Mouse (Mus musculus): ENCODE measurements around the gene Pafah1b1. TPM values are rescaled to one million over a fixed set of nuclear protein-coding genes. Genes with fewer than 3 reads are reported as not detected.

The Pafah1b1 gene
- polyA plus RNA-seq, 1 experiment from 2014 or later = 77.7 TPM

GRCm38 (mm10) chr11:74763960-74764625 is 39.6 kb upstream of the Pafah1b1 start:
- Histone ChIP-seq H3K4me2 (replicated peaks; ENCODE audit: low read depth, low read length) (no peak overlapping the region), H3K9me3 (ENCODE audit: control insufficient read depth, low read depth, low read length) (no peaks in the 10 kb centered on the region), H3K27ac (ENCODE audit: low read length) (no peak overlapping the region), H3K36me3 (ENCODE audit: control insufficient read depth, insufficient read depth, low read length) (no peaks in the 10 kb centered on the region), H3K27me3 (ENCODE audit: control insufficient read depth, insufficient read depth, low read length) (no peaks in the 10 kb centered on the region), H3K4me3 (ENCODE audit: low read depth, low read length) (no peak overlapping the region), H3K4me1 (ENCODE audit: control insufficient read depth, insufficient read depth, low read length) (no peaks in the 10 kb centered on the region), H3K9ac (replicated peaks; ENCODE audit: low read depth, low read length) (no peak overlapping the region)
- no peak for ATAC-seq (ENCODE audit: insufficient number of reproducible peaks, insufficient read depth, low FRiP score, low read depth)
- 71% methylated on average over 10 of the region's 10 CpGs for WGBS

- H3K4me1 ChIP-seq (ENCODE audit: control insufficient read depth, insufficient read depth, low read length) = no peaks in the 10 kb centered on the region
- no peaks in the 10 kb centered on the region for H3K27me3 ChIP-seq (ENCODE audit: control insufficient read depth, insufficient read depth, low read length)
- H3K36me3 ChIP-seq (ENCODE audit: control insufficient read depth, insufficient read depth, low read length) = no peaks in the 10 kb centered on the region
- H3K9ac ChIP-seq (replicated peaks; ENCODE audit: low read depth, low read length) = no peak overlapping the region
- no peaks in the 10 kb centered on the region for H3K9me3 ChIP-seq (ENCODE audit: control insufficient read depth, low read depth, low read length)
- H3K4me2 ChIP-seq (replicated peaks; ENCODE audit: low read depth, low read length) = no peak overlapping the region
- no peak overlapping the region for H3K4me3 ChIP-seq (ENCODE audit: low read depth, low read length)
- no peak overlapping the region for H3K27ac ChIP-seq (ENCODE audit: low read length)
- 64% methylated on average over 12 of the region's 12 CpGs for WGBS
- no peak for ATAC-seq (ENCODE audit: insufficient number of reproducible peaks, insufficient read depth, low FRiP score, low read depth)
These were observed 36.7 kb upstream of the Pafah1b1 start for GRCm38 (mm10) chr11:74761011-74761705.

GRCm38 (mm10) chr11:74756631-74757030 is 32.2 kb upstream of the Pafah1b1 start:
- no peaks in the 10 kb centered on the region for H3K9me3 ChIP-seq (ENCODE audit: control insufficient read depth, low read depth, low read length)
- no peak overlapping the region for H3K27ac ChIP-seq (ENCODE audit: low read length)
- H3K4me3 ChIP-seq (ENCODE audit: low read depth, low read length) = no peak overlapping the region
- no peaks in the 10 kb centered on the region for H3K36me3 ChIP-seq (ENCODE audit: control insufficient read depth, insufficient read depth, low read length)
- no peak for ATAC-seq (ENCODE audit: insufficient number of reproducible peaks, insufficient read depth, low FRiP score, low read depth)
- H3K4me2 ChIP-seq (replicated peaks; ENCODE audit: low read depth, low read length) = no peak overlapping the region
- no peaks in the 10 kb centered on the region for H3K4me1 ChIP-seq (ENCODE audit: control insufficient read depth, insufficient read depth, low read length)
- WGBS = 62% methylated on average over 2 of the region's 2 CpGs
- no peak overlapping the region for H3K9ac ChIP-seq (replicated peaks; ENCODE audit: low read depth, low read length)
- H3K27me3 ChIP-seq (ENCODE audit: control insufficient read depth, insufficient read depth, low read length) = no peaks in the 10 kb centered on the region

- Histone ChIP-seq H3K27me3 (ENCODE audit: control insufficient read depth, insufficient read depth, low read length) (no peaks in the 10 kb centered on the region), H3K4me3 (ENCODE audit: low read depth, low read length) (no peak overlapping the region), H3K36me3 (ENCODE audit: control insufficient read depth, insufficient read depth, low read length) (no peaks in the 10 kb centered on the region), H3K9me3 (ENCODE audit: control insufficient read depth, low read depth, low read length) (no peaks in the 10 kb centered on the region), H3K27ac (ENCODE audit: low read length) (no peak overlapping the region), H3K4me2 (replicated peaks; ENCODE audit: low read depth, low read length) (no peak overlapping the region), H3K9ac (replicated peaks; ENCODE audit: low read depth, low read length) (no peak overlapping the region), H3K4me1 (ENCODE audit: control insufficient read depth, insufficient read depth, low read length) (no peaks in the 10 kb centered on the region)
- ATAC-seq (ENCODE audit: insufficient number of reproducible peaks, insufficient read depth, low FRiP score, low read depth) = no peak
- WGBS = 66% methylated on average over 9 of the region's 9 CpGs
These were observed 27.0 kb upstream of the Pafah1b1 start for GRCm38 (mm10) chr11:74751352-74752066.

- no peak overlapping the region for H3K9ac ChIP-seq (replicated peaks; ENCODE audit: low read depth, low read length)
- H3K27me3 ChIP-seq (ENCODE audit: control insufficient read depth, insufficient read depth, low read length) = no peaks in the 10 kb centered on the region
- no peaks in the 10 kb centered on the region for H3K4me1 ChIP-seq (ENCODE audit: control insufficient read depth, insufficient read depth, low read length)
- ATAC-seq (ENCODE audit: insufficient number of reproducible peaks, insufficient read depth, low FRiP score, low read depth) = no peak
- H3K27ac ChIP-seq (ENCODE audit: low read length) = no peak overlapping the region
- 87% methylated on average over 7 of the region's 7 CpGs for WGBS
- H3K4me3 ChIP-seq (ENCODE audit: low read depth, low read length) = no peak overlapping the region
- H3K4me2 ChIP-seq (replicated peaks; ENCODE audit: low read depth, low read length) = no peak overlapping the region
- H3K9me3 ChIP-seq (ENCODE audit: control insufficient read depth, low read depth, low read length) = no peaks in the 10 kb centered on the region
- H3K36me3 ChIP-seq (ENCODE audit: control insufficient read depth, insufficient read depth, low read length) = no peaks in the 10 kb centered on the region
These were observed 26.3 kb upstream of the Pafah1b1 start for GRCm38 (mm10) chr11:74750662-74751351.

- no peaks in the 10 kb centered on the region for H3K27me3 ChIP-seq (ENCODE audit: control insufficient read depth, insufficient read depth, low read length)
- ATAC-seq (ENCODE audit: insufficient number of reproducible peaks, insufficient read depth, low FRiP score, low read depth) = no peak
- H3K4me1 ChIP-seq (ENCODE audit: control insufficient read depth, insufficient read depth, low read length) = no peaks in the 10 kb centered on the region
- H3K9ac ChIP-seq (replicated peaks; ENCODE audit: low read depth, low read length) = no peak overlapping the region
- 80% methylated on average over 13 of the region's 13 CpGs for WGBS
- no peak overlapping the region for H3K27ac ChIP-seq (ENCODE audit: low read length)
- H3K4me3 ChIP-seq (ENCODE audit: low read depth, low read length) = no peak overlapping the region
- H3K36me3 ChIP-seq (ENCODE audit: control insufficient read depth, insufficient read depth, low read length) = no peaks in the 10 kb centered on the region
- H3K4me2 ChIP-seq (replicated peaks; ENCODE audit: low read depth, low read length) = no peak overlapping the region
- H3K9me3 ChIP-seq (ENCODE audit: control insufficient read depth, low read depth, low read length) = no peaks in the 10 kb centered on the region
These were observed 24.8 kb upstream of the Pafah1b1 start for GRCm38 (mm10) chr11:74749241-74749640.

- Histone ChIP-seq H3K4me2 (replicated peaks; ENCODE audit: low read depth, low read length) (no peak overlapping the region), H3K27ac (ENCODE audit: low read length) (no peak overlapping the region), H3K9ac (replicated peaks; ENCODE audit: low read depth, low read length) (no peak overlapping the region), H3K4me3 (ENCODE audit: low read depth, low read length) (no peak overlapping the region), H3K27me3 (ENCODE audit: control insufficient read depth, insufficient read depth, low read length) (no peaks in the 10 kb centered on the region), H3K4me1 (ENCODE audit: control insufficient read depth, insufficient read depth, low read length) (no peaks in the 10 kb centered on the region), H3K9me3 (ENCODE audit: control insufficient read depth, low read depth, low read length) (no peaks in the 10 kb centered on the region), H3K36me3 (ENCODE audit: control insufficient read depth, insufficient read depth, low read length) (no peaks in the 10 kb centered on the region)
- 43% methylated on average over 4 of the region's 4 CpGs for WGBS
- no peak for ATAC-seq (ENCODE audit: insufficient number of reproducible peaks, insufficient read depth, low FRiP score, low read depth)
These were observed 23.6 kb upstream of the Pafah1b1 start for GRCm38 (mm10) chr11:74748022-74748421.

- no peak for ATAC-seq (ENCODE audit: insufficient number of reproducible peaks, insufficient read depth, low FRiP score, low read depth)
- H3K4me2 ChIP-seq (replicated peaks; ENCODE audit: low read depth, low read length) = no peak overlapping the region
- H3K36me3 ChIP-seq (ENCODE audit: control insufficient read depth, insufficient read depth, low read length) = no peaks in the 10 kb centered on the region
- no peak overlapping the region for H3K4me3 ChIP-seq (ENCODE audit: low read depth, low read length)
- H3K27me3 ChIP-seq (ENCODE audit: control insufficient read depth, insufficient read depth, low read length) = no peaks in the 10 kb centered on the region
- no peak overlapping the region for H3K27ac ChIP-seq (ENCODE audit: low read length)
- H3K9me3 ChIP-seq (ENCODE audit: control insufficient read depth, low read depth, low read length) = no peaks in the 10 kb centered on the region
- H3K9ac ChIP-seq (replicated peaks; ENCODE audit: low read depth, low read length) = no peak overlapping the region
- H3K4me1 ChIP-seq (ENCODE audit: control insufficient read depth, insufficient read depth, low read length) = no peaks in the 10 kb centered on the region
- 46% methylated on average over 3 of the region's 3 CpGs for WGBS
These were observed 13.4 kb upstream of the Pafah1b1 start for GRCm38 (mm10) chr11:74737861-74738260.

Measured in stomach, embryonic 14.5 days (tissue).